Mouse (Mus musculus): Measurements from ENCODE around the gene Siah1a. TPM values are rescaled to one million over a fixed set of nuclear protein-coding genes. Genes with fewer than 3 reads are reported as not detected.
A peak's percentile ranks its signal among the peaks of the same experiment; 100 is the strongest.

Gene Siah1a
- total RNA-seq, 2 experiments from 2014 or later, result 9.6 to 14.9 TPM

DNA sequence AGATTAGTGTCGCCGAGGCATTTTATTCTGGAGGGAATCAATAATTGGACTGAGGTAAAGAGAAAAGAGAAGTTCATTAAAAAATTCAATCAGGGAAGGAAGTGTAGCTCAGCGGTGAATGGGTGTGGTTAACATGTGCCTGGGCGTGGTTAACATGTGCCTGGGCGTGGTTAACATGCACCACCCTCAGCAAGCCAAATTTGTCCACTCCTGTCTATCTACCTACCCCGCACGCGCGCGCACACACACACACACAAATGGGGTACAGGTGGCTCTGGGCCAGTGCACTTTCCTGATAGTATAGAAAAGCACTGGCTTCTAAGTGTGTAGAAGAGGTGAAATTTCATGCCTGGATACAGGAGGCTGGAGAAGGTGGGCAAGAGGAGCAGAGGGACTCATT is 19.4 kb upstream of the Siah1a start:
- no peak for DNase-seq
- no peak overlapping the region for H3K4me3 ChIP-seq
- no peak for TF ChIP-seq CTCF (IDR thresholded peaks at IDR 0.05)
- intact Hi-C loops (cut with DNase I), result no loop called here
- H3K27ac ChIP-seq, result no peak overlapping the region

DNA sequence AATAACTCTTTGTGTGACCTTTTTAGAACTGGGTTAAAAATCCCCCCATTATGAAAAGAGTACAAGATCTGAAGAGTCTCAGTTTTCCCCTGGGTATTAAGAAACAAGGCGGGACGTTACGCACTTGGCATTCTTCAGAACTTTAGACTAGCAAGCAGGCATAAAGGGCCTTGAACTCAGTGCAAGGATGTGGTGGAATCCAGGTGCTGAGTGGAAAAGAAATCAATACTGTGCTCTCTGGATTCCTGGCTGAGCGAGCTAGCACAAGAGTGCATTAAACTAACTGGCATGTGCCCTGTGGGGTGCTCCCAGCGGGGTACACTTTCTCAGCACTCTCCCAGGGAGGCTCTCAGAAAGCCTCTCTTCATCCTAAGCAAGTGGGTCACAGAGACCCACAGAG is 17.1 kb upstream of the Siah1a start:
- intact Hi-C loops (cut with DNase I), result no loop called here
- DNase-seq, result no peak
- Histone ChIP-seq H3K27ac (no peak overlapping the region), H3K4me3 (no peak overlapping the region)
- no peak for TF ChIP-seq CTCF (IDR thresholded peaks at IDR 0.05)

- no peak for TF ChIP-seq CTCF (IDR thresholded peaks at IDR 0.05)
- DNase-seq, result no peak
- intact Hi-C loops (cut with DNase I), result no loop called here
- Histone ChIP-seq H3K4me3 (no peak overlapping the region), H3K27ac (no peak overlapping the region)
Measured at GRCm38 (mm10) chr8:86760746-86761145, 15.0 kb upstream of the Siah1a start.

DNA sequence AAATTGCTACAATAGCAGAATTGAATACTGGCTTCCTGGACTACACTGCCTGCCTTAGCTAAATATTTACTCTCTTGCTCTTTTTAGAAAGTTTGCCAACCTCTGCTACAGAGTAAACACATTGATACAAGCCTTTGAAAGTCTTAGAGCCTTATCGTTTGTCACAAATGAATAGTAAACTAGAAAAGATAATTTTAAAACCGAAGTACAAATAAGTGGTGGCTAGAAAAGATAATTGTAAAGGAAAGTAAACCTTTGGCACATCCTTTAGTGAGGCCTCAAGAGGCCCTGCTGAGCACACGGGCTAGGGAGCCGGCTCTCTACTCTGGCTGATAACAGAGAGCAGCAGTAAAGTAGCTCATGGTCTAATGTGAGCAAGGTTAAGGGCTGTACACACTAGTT is 13.4 kb upstream of the Siah1a start:
- no peak overlapping the region for H3K27ac ChIP-seq
- intact Hi-C loops (cut with DNase I), result no loop called here
- no peak for TF ChIP-seq CTCF (IDR thresholded peaks at IDR 0.05)
- no peak for DNase-seq
- no peak overlapping the region for H3K4me3 ChIP-seq

- Histone ChIP-seq H3K27ac (no peak overlapping the region), H3K4me3 (no peak overlapping the region)
- intact Hi-C loops (cut with DNase I), result no loop called here
- TF ChIP-seq CTCF (IDR thresholded peaks at IDR 0.05), result no peak
- DNase-seq, result no peak
Measured at GRCm38 (mm10) chr8:86758651-86759050, 12.9 kb upstream of the Siah1a start.

GRCm38 (mm10) chr8:86756948-86757733 is 11.4 kb upstream of the Siah1a start:
- no peak for TF ChIP-seq CTCF (IDR thresholded peaks at IDR 0.05)
- DNase-seq, result peak; percentile 58
- intact Hi-C loops (cut with DNase I), result no loop called here
- H3K27ac ChIP-seq, result peak overlapping the region; percentile 58
- H3K4me3 ChIP-seq, result peak overlapping the region; percentile 63

DNA sequence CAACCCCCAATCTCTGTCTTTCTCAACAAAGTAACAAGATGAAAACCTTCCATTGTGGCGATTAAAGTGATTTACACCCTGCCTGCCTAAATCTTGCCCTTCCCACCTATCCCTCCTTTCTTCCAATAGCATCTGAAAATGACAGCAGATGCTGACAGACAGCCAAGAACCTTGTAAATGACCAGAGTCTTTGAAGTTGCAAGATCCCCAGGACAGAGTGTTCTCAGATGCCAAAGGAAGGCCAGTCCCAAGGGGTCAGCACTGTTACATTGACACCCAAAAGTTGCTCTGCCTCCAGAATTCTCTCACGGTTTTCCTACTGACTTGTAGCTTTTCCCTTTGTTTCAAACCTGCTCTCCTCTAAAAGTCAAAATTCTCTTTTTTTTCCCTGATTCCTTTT is 4.1 kb upstream of the Siah1a start:
- Histone ChIP-seq H3K27ac (no peak overlapping the region), H3K4me3 (no peak overlapping the region)
- intact Hi-C loops (cut with DNase I), result loop anchor here (5.0 kb wide), 1 partner anchor 128 kb away; the partner anchor contains the start of gene Lonp2
- DNase-seq, result no peak
- TF ChIP-seq CTCF (IDR thresholded peaks at IDR 0.05), result no peak

DNA sequence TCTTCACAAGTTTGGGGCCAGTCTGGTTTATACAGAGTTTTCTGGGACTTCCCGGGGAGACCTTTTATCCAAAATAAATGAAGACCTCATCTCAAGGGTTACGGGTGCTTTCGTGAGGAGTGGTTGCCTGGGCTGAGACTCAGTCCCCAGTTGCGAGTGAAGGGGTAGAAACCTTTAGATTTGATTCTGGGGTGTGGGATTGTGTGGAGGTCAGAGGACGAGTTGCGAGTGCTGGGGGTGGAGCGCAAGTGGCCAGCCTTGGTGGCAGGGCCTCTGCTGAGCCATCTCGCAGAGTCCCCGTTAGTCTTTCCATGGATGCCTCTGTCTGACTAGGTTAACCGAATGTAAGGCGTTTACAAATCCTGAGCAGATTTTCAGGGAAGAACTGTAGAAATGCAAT is 777 bp upstream of the Siah1a start:
- TF ChIP-seq CTCF (IDR thresholded peaks at IDR 0.05), result no peak
- DNase-seq, result peak; percentile 29
- intact Hi-C loops (cut with DNase I), result loop anchor here (5.0 kb wide), 1 partner anchor 124 kb away; the partner anchor contains the start of gene Lonp2
- Histone ChIP-seq H3K4me3 (peak overlapping the region; percentile 79), H3K27ac (peak overlapping the region; percentile 98)

- DNase-seq, result peak; percentile 98
- Histone ChIP-seq H3K27ac (peak overlapping the region; percentile 98), H3K4me3 (peak overlapping the region; percentile 79)
- intact Hi-C loops (cut with DNase I), result loop anchor here (2.0 to 5.0 kb wide), 2 partner anchors 51 to 124 kb away; partner anchors contain the start of gene Lonp2
- no peak for TF ChIP-seq CTCF (IDR thresholded peaks at IDR 0.05)
Measured at GRCm38 (mm10) chr8:86745935-86746441, 254 bp upstream of the Siah1a start.

- peak overlapping the region; percentile 98 for H3K27ac ChIP-seq
- no peak for DNase-seq
- intact Hi-C loops (cut with DNase I), result loop anchor here (2.0 to 5.0 kb wide), 2 partner anchors 52 to 122 kb away; partner anchors contain the start of gene Lonp2
Measured at GRCm38 (mm10) chr8:86744313-86745220, 1.2 kb downstream of the Siah1a start.

DNA sequence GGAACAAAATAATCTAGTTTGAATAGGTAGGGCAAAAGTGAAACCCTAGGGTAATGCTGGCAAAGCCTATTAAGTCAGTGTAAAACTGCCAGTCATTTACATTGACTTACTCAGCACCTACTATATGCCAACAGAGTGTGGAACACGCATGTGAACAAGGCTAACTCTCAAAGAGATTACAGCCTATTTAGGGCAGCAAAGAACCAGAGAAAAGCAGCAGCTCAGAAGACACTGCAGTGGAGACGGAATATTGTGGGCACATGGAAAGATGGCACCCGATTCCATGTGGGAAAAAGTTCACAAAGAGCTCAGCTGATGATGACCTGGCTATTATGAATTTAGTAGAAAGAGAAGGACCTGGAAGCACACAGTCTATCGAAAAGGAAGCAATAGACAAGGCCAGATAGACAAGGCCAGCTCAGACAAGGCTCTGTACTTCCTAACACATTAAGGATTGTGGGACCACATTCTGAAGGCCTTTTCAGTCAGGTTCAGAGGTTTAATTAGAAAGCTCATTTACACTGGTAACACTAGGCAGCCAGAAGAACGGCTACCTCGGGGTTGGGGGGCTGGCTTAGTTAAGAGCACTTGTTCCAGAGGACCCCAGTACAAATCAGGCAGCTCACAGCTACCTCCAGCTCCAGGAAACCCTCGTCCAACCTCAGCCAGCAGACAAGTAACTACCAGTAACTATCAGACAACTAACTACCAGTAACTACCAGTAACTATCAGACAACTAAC is 3.0 kb downstream of the Siah1a start:
- intact Hi-C loops (cut with DNase I), result no loop called here
- no peak for DNase-seq
- TF ChIP-seq CTCF (IDR thresholded peaks at IDR 0.05), result no peak
- Histone ChIP-seq H3K4me3 (peak overlapping the region; percentile 38), H3K27ac (peak overlapping the region; percentile 81)

More at GRCm38 (mm10) chr8:86744313-86745220, 1.2 kb downstream of the Siah1a start:
- peak overlapping the region; percentile 79 for H3K4me3 ChIP-seq
- TF ChIP-seq CTCF (IDR thresholded peaks at IDR 0.05), result no peak

GRCm38 (mm10) chr8:86741627-86742026 is 4.1 kb downstream of the Siah1a start:
- no peak for TF ChIP-seq CTCF (IDR thresholded peaks at IDR 0.05)
- intact Hi-C loops (cut with DNase I), result no loop called here
- Histone ChIP-seq H3K4me3 (no peak overlapping the region), H3K27ac (peak overlapping the region; percentile 81)
- no peak for DNase-seq

All from gastrocnemius, adult 2 months (tissue).